ENCODE assay signal across 16 mouse cellular contexts in genomic region chr7:128284047-128284446, GRCm38 (mm10). TPM values are rescaled to one million over a fixed set of nuclear protein-coding genes. Genes with fewer than 3 reads are reported as not detected.
DNase-seq lines count a peak whose midpoint lies in the region; ATAC-seq and TF ChIP-seq lines count a peak whose summit lies in the region.
"Had no signal": no experiment of that assay in that cellular context is flagged by ENCODE, and none has a peak within 500 bp of the region (broad histone marks: within the 10 kb centered on the region; RNA-seq: fewer than 3 reads in every experiment).

No protein-coding gene starts in this region.

- H3K4me3 ChIP-seq in liver, embryonic 11.5 days (ENCODE audit: low read depth, low read length): no peak overlapping the region
- no peak overlapping the region for H3K4me3 ChIP-seq in liver, postnatal 0 days (ENCODE audit: low read depth, low read length)
- H3K4me3 ChIP-seq in stomach, embryonic 16.5 days (replicated peaks; ENCODE audit: low read length): no peak overlapping the region
- H3K4me3 ChIP-seq in stomach, postnatal 0 days (ENCODE audit: low read depth, low read length): no peak overlapping the region
- H3K4me3 ChIP-seq: heart, embryonic 15.5 days had no signal

- H3K9me3 ChIP-seq in liver, embryonic 11.5 days (ENCODE audit: control insufficient read depth, low read length): no peaks in the 10 kb centered on the region
- no peaks in the 10 kb centered on the region for H3K9me3 ChIP-seq in liver, postnatal 0 days (ENCODE audit: low read length)
- H3K9me3 ChIP-seq in stomach, embryonic 16.5 days (replicated peaks; ENCODE audit: control insufficient read depth, low read length): no peaks in the 10 kb centered on the region
- no peaks in the 10 kb centered on the region for H3K9me3 ChIP-seq in stomach, postnatal 0 days (ENCODE audit: control insufficient read depth, low read length)
- H3K9me3 ChIP-seq: heart, embryonic 15.5 days had no signal

- peaks cover 24% of the 10 kb centered on the region for H3K36me3 ChIP-seq in liver, embryonic 11.5 days (ENCODE audit: control insufficient read depth, insufficient read depth, low read length)
- H3K36me3 ChIP-seq in liver, postnatal 0 days (replicated peaks; ENCODE audit: insufficient read depth, low read length): peaks cover 48% of the 10 kb centered on the region
- H3K36me3 ChIP-seq in stomach, embryonic 16.5 days (ENCODE audit: control insufficient read depth, insufficient read depth, low read length): 0 out of 2 replicates have a peak, but pooled peaks cover 6% of the 10 kb centered on the region
- peaks cover 14% of the 10 kb centered on the region for H3K36me3 ChIP-seq in stomach, postnatal 0 days (ENCODE audit: control insufficient read depth, insufficient read depth, low read length)

- intact Hi-C loops in left cerebral cortex, postnatal 36 days (cut with DNase I): no loop called here

- WGBS in liver, embryonic 11.5 days: 67% methylated on average over 5 of the region's 5 CpGs
- WGBS in liver, postnatal 0 days (ENCODE audit: insufficient replicate concordance): 81% methylated on average over 5 of the region's 5 CpGs
- WGBS in stomach, embryonic 16.5 days: 48% methylated on average over 5 of the region's 5 CpGs
- 59% methylated on average over 5 of the region's 5 CpGs for WGBS in stomach, postnatal 0 days

- H3K27me3 ChIP-seq in liver, embryonic 11.5 days (replicated peaks; ENCODE audit: control insufficient read depth, insufficient read depth, low read length): no peaks in the 10 kb centered on the region
- H3K27me3 ChIP-seq in liver, postnatal 0 days (ENCODE audit: insufficient read depth, low read length): no peaks in the 10 kb centered on the region
- H3K27me3 ChIP-seq in stomach, embryonic 16.5 days (ENCODE audit: control insufficient read depth, insufficient read depth, low read length): no peaks in the 10 kb centered on the region
- H3K27me3 ChIP-seq in stomach, postnatal 0 days (ENCODE audit: control insufficient read depth, insufficient read depth, low read length): no peaks in the 10 kb centered on the region
- H3K27me3 ChIP-seq: CH12.LX; heart, embryonic 15.5 days had no signal

- TF ChIP-seq CTCF in liver, postnatal 0 days (IDR thresholded peaks at IDR 0.05; ENCODE audit: low read depth): no peak
- no peak for TF ChIP-seq CTCF in stomach, postnatal 0 days (IDR thresholded peaks at IDR 0.05; ENCODE audit: low read depth)

- H3K4me1 ChIP-seq in liver, embryonic 11.5 days (replicated peaks; ENCODE audit: control insufficient read depth, insufficient read depth, low read length): peaks cover 14% of the 10 kb centered on the region
- H3K4me1 ChIP-seq in liver, postnatal 0 days (ENCODE audit: insufficient read depth): peaks cover 14% of the 10 kb centered on the region
- H3K4me1 ChIP-seq in stomach, embryonic 16.5 days (ENCODE audit: control insufficient read depth, insufficient read depth, low read length): peaks cover 7% of the 10 kb centered on the region; the same call in 1 of the 2 replicates
- peaks cover 4% of the 10 kb centered on the region; the same call in 1 of the 2 replicates for H3K4me1 ChIP-seq in stomach, postnatal 0 days (replicated peaks; ENCODE audit: control insufficient read depth, insufficient read depth)

- DNase-seq in embryo, embryonic 10 days (ENCODE audit: low spot score): peak; percentile 27
- DNase-seq in embryo, embryonic 9.5 days (ENCODE audit: extremely low spot score): no peak
- no peak for DNase-seq in liver, embryonic 11.5 days (ENCODE audit: low spot score)
- no peak for DNase-seq in liver, postnatal 0 days
- no peak for DNase-seq in stomach, postnatal 0 days (ENCODE audit: low spot score)
- no peak for DNase-seq in Muller cell, postnatal 12 days (ENCODE audit: inconsistent ontology term)
- no peak for DNase-seq in left cerebral cortex, postnatal 36 days (ENCODE audit: low spot score in 2 of 2)
- DNase-seq: cerebellum, adult 11 months; kidney, postnatal 36 days; right cerebral cortex, postnatal 25 days; thymus, adult 2 months had no signal

- TF ChIP-seq EP300 in liver, postnatal 0 days (IDR thresholded peaks at IDR 0.05; ENCODE audit: low read depth): no peak
- TF ChIP-seq EP300 in stomach, postnatal 0 days (optimal IDR thresholded peaks at IDR 0.05): no peak

- H3K27ac ChIP-seq in liver, embryonic 11.5 days (ENCODE audit: low read depth, low read length): no peak overlapping the region
- no peak overlapping the region for H3K27ac ChIP-seq in liver, postnatal 0 days (ENCODE audit: low read depth)
- peak overlapping the region; percentile 4; the same call in 1 of the 2 replicates for H3K27ac ChIP-seq in stomach, embryonic 16.5 days (ENCODE audit: low read length)
- H3K27ac ChIP-seq in stomach, postnatal 0 days (replicated peaks): no peak overlapping the region
- H3K27ac ChIP-seq: heart, embryonic 15.5 days had no signal

- H3K9ac ChIP-seq in liver, embryonic 11.5 days (ENCODE audit: low read depth, low read length): 0 out of 2 replicates have a peak overlapping the region, but pooled peaks have one; percentile 32
- no peak overlapping the region for H3K9ac ChIP-seq in liver, postnatal 0 days (replicated peaks)
- H3K9ac ChIP-seq in stomach, embryonic 16.5 days (ENCODE audit: low read length): no peak overlapping the region
- no peak overlapping the region for H3K9ac ChIP-seq in stomach, postnatal 0 days (ENCODE audit: low read length)
- H3K9ac ChIP-seq: heart, embryonic 15.5 days had no signal

- H3K4me2 ChIP-seq in liver, embryonic 11.5 days: no peak overlapping the region
- H3K4me2 ChIP-seq in liver, postnatal 0 days (ENCODE audit: low read depth, low read length): no peak overlapping the region
- no peak overlapping the region for H3K4me2 ChIP-seq in stomach, embryonic 16.5 days (ENCODE audit: low read depth, low read length)
- H3K4me2 ChIP-seq in stomach, postnatal 0 days (replicated peaks; ENCODE audit: low read depth): no peak overlapping the region
- H3K4me2 ChIP-seq: heart, embryonic 15.5 days had no signal

- ATAC-seq in liver, embryonic 11.5 days (replicated peaks; ENCODE audit: low FRiP score): no peak
- ATAC-seq in liver, postnatal 0 days: no peak
- no peak for ATAC-seq in stomach, embryonic 16.5 days (ENCODE audit: insufficient read depth, low FRiP score)
- no peak for ATAC-seq in stomach, postnatal 0 days (ENCODE audit: low FRiP score, low TSS enrichment)

RNA-seq across cellular contexts. Expression of gene BC017158, which starts 13.9 kb away (rescaled TPM):
- polyA plus RNA-seq in liver, embryonic 11.5 days (2014; fragmentation: Nextera tagmentation; extraction: Ambion mirVana): 38.2 and 42.3 TPM in 2 replicates
- polyA plus RNA-seq in liver, postnatal 0 days (2015; fragmentation: Nextera tagmentation; extraction: Ambion mirVana): 9.4 and 9.6 TPM in 2 replicates
- polyA plus RNA-seq in stomach, embryonic 16.5 days (2015; fragmentation: Nextera tagmentation; extraction: Ambion mirVana): 33.6 and 35.5 TPM in 2 replicates
- polyA plus RNA-seq in stomach, postnatal 0 days (2015; fragmentation: Nextera tagmentation; extraction: Ambion mirVana): 17.0 and 19.4 TPM in 2 replicates
- total RNA-seq in left cerebral cortex, postnatal 36 days (2021): 10 to 100 TPM; 23.5 to 26.3 TPM

RNA-seq across cellular contexts. Expression of gene Slc5a2, which starts 18.6 kb away (rescaled TPM):
- 2.1 and 3.0 TPM in 2 replicates for polyA plus RNA-seq in liver, embryonic 11.5 days (2014; fragmentation: Nextera tagmentation; extraction: Ambion mirVana)
- polyA plus RNA-seq in liver, postnatal 0 days (2015; fragmentation: Nextera tagmentation; extraction: Ambion mirVana): 1.3 and 1.8 TPM in 2 replicates
- polyA plus RNA-seq in stomach, embryonic 16.5 days (2015; fragmentation: Nextera tagmentation; extraction: Ambion mirVana): 0.67 and 0.72 TPM in 2 replicates
- polyA plus RNA-seq in stomach, postnatal 0 days (2015; fragmentation: Nextera tagmentation; extraction: Ambion mirVana): 0.63 and 1.0 TPM in 2 replicates
- not detected for total RNA-seq in left cerebral cortex, postnatal 36 days (2021)
- total RNA-seq: granulocyte monocyte progenitor cell, adult 5-6 weeks; layer of hippocampus, postnatal 14 days had no signal
- polyA plus RNA-seq: heart, embryonic 15.5 days had no signal

RNA-seq across cellular contexts. Expression of gene Tgfb1i1, which starts 37.4 kb away (rescaled TPM):
- 35.3 and 38.2 TPM in 2 replicates for polyA plus RNA-seq in liver, embryonic 11.5 days (2014; fragmentation: Nextera tagmentation; extraction: Ambion mirVana)
- 10.1 and 10.4 TPM in 2 replicates for polyA plus RNA-seq in liver, postnatal 0 days (2015; fragmentation: Nextera tagmentation; extraction: Ambion mirVana)
- 234 and 250 TPM in 2 replicates for polyA plus RNA-seq in stomach, embryonic 16.5 days (2015; fragmentation: Nextera tagmentation; extraction: Ambion mirVana)
- polyA plus RNA-seq in stomach, postnatal 0 days (2015; fragmentation: Nextera tagmentation; extraction: Ambion mirVana): 167 and 178 TPM in 2 replicates
- total RNA-seq in left cerebral cortex, postnatal 36 days (2021): 10 to 100 TPM; 19.0 to 22.6 TPM
- total RNA-seq: CH12.LX had no signal

RNA-seq across cellular contexts. Expression of gene 9130023H24Rik, which starts 46.2 kb away (rescaled TPM):
- polyA plus RNA-seq in liver, embryonic 11.5 days (2014; fragmentation: Nextera tagmentation; extraction: Ambion mirVana): 3.8 and 4.5 TPM in 2 replicates
- 1.7 and 2.2 TPM in 2 replicates for polyA plus RNA-seq in liver, postnatal 0 days (2015; fragmentation: Nextera tagmentation; extraction: Ambion mirVana)
- polyA plus RNA-seq in stomach, embryonic 16.5 days (2015; fragmentation: Nextera tagmentation; extraction: Ambion mirVana): 6.9 and 7.4 TPM in 2 replicates
- 4.6 and 5.0 TPM in 2 replicates for polyA plus RNA-seq in stomach, postnatal 0 days (2015; fragmentation: Nextera tagmentation; extraction: Ambion mirVana)
- total RNA-seq in left cerebral cortex, postnatal 36 days (2021): 1 to 10 TPM; 2.7 to 3.7 TPM

RNA-seq across cellular contexts. Expression of gene Armc5, which starts 46.9 kb away (rescaled TPM):
- 15.1 and 15.8 TPM in 2 replicates for polyA plus RNA-seq in liver, embryonic 11.5 days (2014; fragmentation: Nextera tagmentation; extraction: Ambion mirVana)
- polyA plus RNA-seq in liver, postnatal 0 days (2015; fragmentation: Nextera tagmentation; extraction: Ambion mirVana): 5.4 and 5.6 TPM in 2 replicates
- 14.0 and 14.5 TPM in 2 replicates for polyA plus RNA-seq in stomach, embryonic 16.5 days (2015; fragmentation: Nextera tagmentation; extraction: Ambion mirVana)
- polyA plus RNA-seq in stomach, postnatal 0 days (2015; fragmentation: Nextera tagmentation; extraction: Ambion mirVana): 10.7 and 12.4 TPM in 2 replicates
- 10 to 100 TPM; 11.3 to 13.6 TPM for total RNA-seq in left cerebral cortex, postnatal 36 days (2021)
